Mouse (Mus musculus): ENCODE data around the gene Prdm4. TPM values are rescaled to one million over a fixed set of nuclear protein-coding genes. Genes with fewer than 3 reads are reported as not detected.

Prdm4 gene
- 25.0 and 25.6 TPM in 2 replicates for polyA plus RNA-seq (2014; fragmentation: Nextera tagmentation; extraction: Ambion mirVana)

GRCm38 (mm10) chr10:85916498-85917309 lies at the start of gene Prdm4:
Gene Prdm4 (minus strand): TSS chr10:85917142.
- Histone ChIP-seq H3K4me3 (ENCODE audit: low read depth, low read length) (peak within 1 kb of the TSS; percentile 93), H3K36me3 (ENCODE audit: insufficient read depth) (peaks cover 27% of the 10 kb centered on the region), H3K27me3 (ENCODE audit: insufficient read depth, low read length) (no peaks in the 10 kb centered on the region), H3K4me1 (ENCODE audit: insufficient read depth) (0 out of 2 replicates have a peak, but pooled peaks cover 4% of the 10 kb centered on the region), H3K4me2 (peak within 1 kb of the TSS; percentile 81), H3K27ac (ENCODE audit: low read depth) (peak within 1 kb of the TSS; percentile 83), H3K9me3 (ENCODE audit: low read depth, low read length) (no peaks in the 10 kb centered on the region), H3K9ac (peak within 1 kb of the TSS; percentile 82)
- WGBS = under 1% methylated on average over 83 of the region's 90 CpGs
- TF ChIP-seq CTCF (IDR thresholded peaks at IDR 0.05; ENCODE audit: low read depth) = peak; percentile 48
- ATAC-seq (ENCODE audit: insufficient read depth) = peak; percentile 100
- peak; percentile 99 for DNase-seq

- 43% methylated on average over 2 of the region's 2 CpGs for WGBS
- H3K9ac ChIP-seq = no peak overlapping the region
Observed at GRCm38 (mm10) chr10:85966476-85966875, 49.5 kb upstream of the Prdm4 start.

GRCm38 (mm10) chr10:85964316-85964715 lies 47.4 kb upstream of the Prdm4 start:
- H3K36me3 ChIP-seq (ENCODE audit: insufficient read depth) = no peaks in the 10 kb centered on the region
- ATAC-seq (ENCODE audit: insufficient read depth) (no peak), DNase-seq (no peak)
- TF ChIP-seq CTCF (IDR thresholded peaks at IDR 0.05; ENCODE audit: low read depth) = no peak
- H3K27ac ChIP-seq (ENCODE audit: low read depth) = no peak overlapping the region
- H3K4me3 ChIP-seq (ENCODE audit: low read depth, low read length) = no peak overlapping the region
- no peak overlapping the region for H3K9ac ChIP-seq
- H3K9me3 ChIP-seq (ENCODE audit: low read depth, low read length) = no peaks in the 10 kb centered on the region
- 80% methylated on average over 7 of the region's 7 CpGs for WGBS
- no peaks in the 10 kb centered on the region for H3K4me1 ChIP-seq (ENCODE audit: insufficient read depth)
- no peak overlapping the region for H3K4me2 ChIP-seq
- no peaks in the 10 kb centered on the region for H3K27me3 ChIP-seq (ENCODE audit: insufficient read depth, low read length)

More at GRCm38 (mm10) chr10:85966476-85966875, 49.5 kb upstream of the Prdm4 start:
- Histone ChIP-seq H3K36me3 (ENCODE audit: insufficient read depth) (no peaks in the 10 kb centered on the region), H3K4me3 (ENCODE audit: low read depth, low read length) (no peak overlapping the region), H3K27ac (ENCODE audit: low read depth) (no peak overlapping the region), H3K4me2 (no peak overlapping the region), H3K4me1 (ENCODE audit: insufficient read depth) (no peaks in the 10 kb centered on the region), H3K27me3 (ENCODE audit: insufficient read depth, low read length) (no peaks in the 10 kb centered on the region), H3K9me3 (ENCODE audit: low read depth, low read length) (no peaks in the 10 kb centered on the region)
- no peak for TF ChIP-seq CTCF (IDR thresholded peaks at IDR 0.05; ENCODE audit: low read depth)
- no peak for ATAC-seq (ENCODE audit: insufficient read depth)
- no peak for DNase-seq

- no peak for TF ChIP-seq CTCF (IDR thresholded peaks at IDR 0.05; ENCODE audit: low read depth)
- H3K4me2 ChIP-seq = no peak overlapping the region
- H3K27me3 ChIP-seq (ENCODE audit: insufficient read depth, low read length) = no peaks in the 10 kb centered on the region
- WGBS = 47% methylated on average over 9 of the region's 9 CpGs
- H3K4me1 ChIP-seq (ENCODE audit: insufficient read depth) = no peaks in the 10 kb centered on the region
- no peak overlapping the region for H3K4me3 ChIP-seq (ENCODE audit: low read depth, low read length)
- ATAC-seq (ENCODE audit: insufficient read depth) = no peak
- no peaks in the 10 kb centered on the region for H3K9me3 ChIP-seq (ENCODE audit: low read depth, low read length)
- no peaks in the 10 kb centered on the region for H3K36me3 ChIP-seq (ENCODE audit: insufficient read depth)
- no peak overlapping the region for H3K9ac ChIP-seq
- H3K27ac ChIP-seq (ENCODE audit: low read depth) = no peak overlapping the region
- peak; percentile 51 for DNase-seq
Observed at GRCm38 (mm10) chr10:85962897-85963296, 46.0 kb upstream of the Prdm4 start.

GRCm38 (mm10) chr10:85957464-85957950 lies 40.6 kb upstream of the Prdm4 start, which contains the start of gene Rtcb:
Gene Rtcb (minus strand): TSS chr10:85957823.
- H3K27ac ChIP-seq (ENCODE audit: low read depth) = peak within 1 kb of the TSS; percentile 76
- no peaks in the 10 kb centered on the region for H3K27me3 ChIP-seq (ENCODE audit: insufficient read depth, low read length)
- peaks cover 27% of the 10 kb centered on the region for H3K36me3 ChIP-seq (ENCODE audit: insufficient read depth)
- ATAC-seq (ENCODE audit: insufficient read depth) = peak; percentile 92
- peak within 1 kb of the TSS; percentile 85 for H3K4me3 ChIP-seq (ENCODE audit: low read depth, low read length)
- WGBS = under 1% methylated on average over 38 of the region's 38 CpGs
- TF ChIP-seq CTCF (IDR thresholded peaks at IDR 0.05; ENCODE audit: low read depth) = no peak
- H3K4me1 ChIP-seq (ENCODE audit: insufficient read depth) = no peaks in the 10 kb centered on the region
- peak within 1 kb of the TSS; percentile 92 for H3K9ac ChIP-seq
- peak within 1 kb of the TSS; percentile 92 for H3K4me2 ChIP-seq
- peak; percentile 98 for DNase-seq
- H3K9me3 ChIP-seq (ENCODE audit: low read depth, low read length) = no peaks in the 10 kb centered on the region

- peak; percentile 29 for DNase-seq
- WGBS = 2% methylated on average over 20 of the region's 20 CpGs
Observed at GRCm38 (mm10) chr10:85956871-85957419, 40.0 kb upstream of the Prdm4 start.

GRCm38 (mm10) chr10:85954429-85954828 lies 37.5 kb upstream of the Prdm4 start:
- TF ChIP-seq CTCF (IDR thresholded peaks at IDR 0.05; ENCODE audit: low read depth) = no peak
- H3K27ac ChIP-seq (ENCODE audit: low read depth) = peak overlapping the region; percentile 58

More at GRCm38 (mm10) chr10:85956871-85957419, 40.0 kb upstream of the Prdm4 start:
- no peak for TF ChIP-seq CTCF (IDR thresholded peaks at IDR 0.05; ENCODE audit: low read depth)
- Histone ChIP-seq H3K36me3 (ENCODE audit: insufficient read depth) (peaks cover 33% of the 10 kb centered on the region), H3K4me1 (ENCODE audit: insufficient read depth) (no peaks in the 10 kb centered on the region), H3K4me3 (ENCODE audit: low read depth, low read length) (peak overlapping the region; percentile 85), H3K4me2 (peak overlapping the region; percentile 92), H3K27ac (ENCODE audit: low read depth) (peak overlapping the region; percentile 76; the same call in 1 of the 2 replicates), H3K9ac (peak overlapping the region; percentile 92), H3K9me3 (ENCODE audit: low read depth, low read length) (no peaks in the 10 kb centered on the region), H3K27me3 (ENCODE audit: insufficient read depth, low read length) (no peaks in the 10 kb centered on the region)
- ATAC-seq (ENCODE audit: insufficient read depth) = no peak

More at GRCm38 (mm10) chr10:85954429-85954828, 37.5 kb upstream of the Prdm4 start:
- no peak overlapping the region for H3K4me2 ChIP-seq
- H3K27me3 ChIP-seq (ENCODE audit: insufficient read depth, low read length) = no peaks in the 10 kb centered on the region
- ATAC-seq (ENCODE audit: insufficient read depth) (no peak), DNase-seq (peak; percentile 59)
- H3K9ac ChIP-seq = no peak overlapping the region
- H3K4me1 ChIP-seq (ENCODE audit: insufficient read depth) = no peaks in the 10 kb centered on the region
- no peak overlapping the region for H3K4me3 ChIP-seq (ENCODE audit: low read depth, low read length)
- WGBS = 44% methylated on average over 2 of the region's 2 CpGs
- H3K9me3 ChIP-seq (ENCODE audit: low read depth, low read length) = no peaks in the 10 kb centered on the region
- H3K36me3 ChIP-seq (ENCODE audit: insufficient read depth) = peaks cover 54% of the 10 kb centered on the region

Measured in lung, embryonic 14.5 days (tissue).